Mouse (Mus musculus) thymus, adult 2 months (tissue): ENCODE measurements around the gene Col13a1.

Experiments used
- CTCF ChIP-seq: fragments of 200-500 bp; IDR thresholded peaks from 2 replicates; pipeline ENCODE4 v1.5.1; 2012; ENCODE audit warnings: mild to moderate bottlenecking, control low read depth, low read length, moderate library complexity, borderline replicate concordance; ENCODE audit not compliant: control insufficient read depth, poor library complexity, insufficient read depth; ENCODE audit errors: extremely low read depth
- POLR2A ChIP-seq: fragments of 200-500 bp; IDR thresholded peaks from 2 replicates; pipeline ENCODE4 v1.6.1; 2012; ENCODE audit warnings: mild to moderate bottlenecking, low read length, control low read depth, moderate library complexity; ENCODE audit not compliant: control insufficient read depth, poor library complexity, insufficient read depth; ENCODE audit errors: extremely low read depth

GRCm38 (mm10) chr10:62009981-62010500 lies 31.1 kb upstream of the Col13a1 start:
- TF ChIP-seq CTCF: no peak
- TF ChIP-seq POLR2A: no peak
